8 mouse cellular contexts compared by ENCODE assay signal in the genomic region with DNA sequence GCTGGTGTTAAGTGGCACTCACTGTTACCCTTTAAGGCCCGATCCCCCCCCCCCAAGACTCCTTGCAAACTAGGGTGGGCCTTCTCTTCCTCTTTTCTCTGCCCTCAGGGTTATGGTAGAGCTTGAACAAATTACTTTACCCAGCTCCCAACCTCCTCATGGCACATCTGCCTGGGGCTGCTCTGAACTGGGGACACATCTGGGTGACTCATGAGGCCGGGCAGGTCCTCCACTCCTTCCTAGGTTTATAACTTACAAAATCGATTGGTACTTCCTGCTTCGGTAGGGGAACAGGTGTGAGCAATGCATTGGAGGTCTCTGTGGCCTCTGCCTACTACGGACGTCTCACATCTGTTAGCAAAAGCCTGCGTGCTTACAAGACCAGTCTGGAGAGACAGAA. TPM values are rescaled to one million over a fixed set of nuclear protein-coding genes. Genes with fewer than 3 reads are reported as not detected.
DNase-seq lines count a peak whose midpoint lies in the region; ATAC-seq and TF ChIP-seq lines count a peak whose summit lies in the region.

No protein-coding gene starts in this region.

- peak overlapping the region; percentile 69 for H3K4me3 ChIP-seq in heart, embryonic 16.5 days (ENCODE audit: low read length)
- H3K4me3 ChIP-seq in G1E (ENCODE audit: low read depth, low read length), result peak overlapping the region; percentile 77; the same call in 1 of the 2 replicates
- peak overlapping the region; percentile 61 for H3K4me3 ChIP-seq in hindbrain, embryonic 10.5 days
- H3K4me3 ChIP-seq in midbrain, embryonic 12.5 days, result peak overlapping the region; percentile 81

- ATAC-seq in heart, embryonic 16.5 days (replicated peaks; ENCODE audit: extremely low read depth, insufficient read depth, low FRiP score), result no peak
- no peak for ATAC-seq in G1E (ENCODE audit: extremely low read depth, insufficient number of reproducible peaks, low FRiP score, poor library complexity, severe bottlenecking)
- no peak for ATAC-seq in midbrain, embryonic 12.5 days (ENCODE audit: low FRiP score, low read depth)

- no peak overlapping the region for H3K9ac ChIP-seq in heart, embryonic 16.5 days (ENCODE audit: low read length)
- H3K9ac ChIP-seq in midbrain, embryonic 12.5 days (replicated peaks), result peak overlapping the region; percentile 84

- H3K9me3 ChIP-seq in heart, embryonic 16.5 days (replicated peaks; ENCODE audit: control insufficient read depth, low read length), result no peaks in the 10 kb centered on the region
- no peaks in the 10 kb centered on the region for H3K9me3 ChIP-seq in G1E (replicated peaks)
- no peaks in the 10 kb centered on the region for H3K9me3 ChIP-seq in hindbrain, embryonic 10.5 days
- H3K9me3 ChIP-seq in midbrain, embryonic 12.5 days, result no peaks in the 10 kb centered on the region

- DNase-seq in heart, postnatal 25 days (ENCODE audit: low spot score), result no peak
- peak; percentile 51 for DNase-seq in G1E (ENCODE audit: low spot score)
- no peak for DNase-seq in hindbrain, embryonic 10.5 days (ENCODE audit: low spot score)
- DNase-seq in layer of hippocampus, adult 9-10 months (ENCODE audit: low spot score), result no peak
- no peak for DNase-seq in spleen, adult 18-20 months
- DNase-seq in gastrocnemius, postnatal 25 days, result no peak

- no peaks in the 10 kb centered on the region for H3K36me3 ChIP-seq in heart, embryonic 16.5 days (ENCODE audit: control insufficient read depth, insufficient read depth)
- peaks cover 69% of the 10 kb centered on the region for H3K36me3 ChIP-seq in G1E (replicated peaks)
- H3K36me3 ChIP-seq in hindbrain, embryonic 10.5 days, result peaks cover 53% of the 10 kb centered on the region
- H3K36me3 ChIP-seq in midbrain, embryonic 12.5 days, result peaks cover 4% of the 10 kb centered on the region; the same call in 1 of the 2 replicates

- 65% methylated on average over 7 of the region's 7 CpGs for WGBS in heart, embryonic 16.5 days
- 82% methylated on average over 7 of the region's 7 CpGs for WGBS in hindbrain, embryonic 10.5 days
- 79% methylated on average over 7 of the region's 7 CpGs for WGBS in midbrain, embryonic 12.5 days

- H3K27me3 ChIP-seq in heart, embryonic 16.5 days (ENCODE audit: control insufficient read depth, insufficient read depth, low read length), result no peaks in the 10 kb centered on the region
- H3K27me3 ChIP-seq in G1E (ENCODE audit: insufficient read depth, low read length), result no peaks in the 10 kb centered on the region
- peaks cover 13% of the 10 kb centered on the region for H3K27me3 ChIP-seq in hindbrain, embryonic 10.5 days (ENCODE audit: insufficient read depth, poor library complexity, severe bottlenecking)
- peaks cover 12% of the 10 kb centered on the region for H3K27me3 ChIP-seq in midbrain, embryonic 12.5 days

- intact Hi-C loops in heart, postnatal 25 days (cut with DNase I), result no loop called here

- peak overlapping the region; percentile 95 for H3K4me2 ChIP-seq in heart, embryonic 16.5 days (ENCODE audit: low read depth, low read length)
- H3K4me2 ChIP-seq in midbrain, embryonic 12.5 days (replicated peaks), result peak overlapping the region; percentile 97

- peaks cover 51% of the 10 kb centered on the region for H3K4me1 ChIP-seq in heart, embryonic 16.5 days (ENCODE audit: control insufficient read depth, insufficient read depth, low read length)
- peaks cover 87% of the 10 kb centered on the region for H3K4me1 ChIP-seq in G1E (ENCODE audit: insufficient read depth, low read depth, low read length)
- H3K4me1 ChIP-seq in hindbrain, embryonic 10.5 days (replicated peaks), result peaks cover 77% of the 10 kb centered on the region
- H3K4me1 ChIP-seq in midbrain, embryonic 12.5 days, result peaks cover 67% of the 10 kb centered on the region

- H3K27ac ChIP-seq in heart, embryonic 16.5 days (ENCODE audit: low read length), result no peak overlapping the region
- H3K27ac ChIP-seq in hindbrain, embryonic 10.5 days, result no peak overlapping the region
- no peak overlapping the region for H3K27ac ChIP-seq in midbrain, embryonic 12.5 days (replicated peaks)

- no peak for TF ChIP-seq CTCF in G1E (IDR thresholded peaks at IDR 0.05; ENCODE audit: low read depth, low read length)

RNA-seq across cellular contexts. Expression of a gene that starts 3.0 kb away (rescaled TPM):
- polyA plus RNA-seq in heart, embryonic 16.5 days (2015; fragmentation: Nextera tagmentation; extraction: Ambion mirVana), result 3.2 and 3.8 TPM in 2 replicates
- 10 to 100 TPM; 23.0 to 23.1 TPM for total RNA-seq in heart, postnatal 25 days (2021)
- total RNA-seq in G1E (2014; fragmentation: Nextera tagmentation) (62.9 and 66.0 TPM in 2 replicates), G1E (2017) (29.3 and 32.2 TPM in 2 replicates)
- 49.9 and 54.9 TPM in 2 replicates for polyA plus RNA-seq in G1E (2012)
- 5.2 and 6.2 TPM in 2 replicates for polyA plus RNA-seq in hindbrain, embryonic 10.5 days (2016; fragmentation: Nextera tagmentation; extraction: Ambion mirVana)
- 10.8 and 11.8 TPM in 2 replicates for polyA plus RNA-seq in midbrain, embryonic 12.5 days (2016; fragmentation: Nextera tagmentation; extraction: Ambion mirVana)
- 10 to 100 TPM; 20.0 to 20.8 TPM for total RNA-seq in gastrocnemius, postnatal 25 days (2021)
